Mouse (Mus musculus): Measurements from ENCODE around the gene Brox.

DNA sequence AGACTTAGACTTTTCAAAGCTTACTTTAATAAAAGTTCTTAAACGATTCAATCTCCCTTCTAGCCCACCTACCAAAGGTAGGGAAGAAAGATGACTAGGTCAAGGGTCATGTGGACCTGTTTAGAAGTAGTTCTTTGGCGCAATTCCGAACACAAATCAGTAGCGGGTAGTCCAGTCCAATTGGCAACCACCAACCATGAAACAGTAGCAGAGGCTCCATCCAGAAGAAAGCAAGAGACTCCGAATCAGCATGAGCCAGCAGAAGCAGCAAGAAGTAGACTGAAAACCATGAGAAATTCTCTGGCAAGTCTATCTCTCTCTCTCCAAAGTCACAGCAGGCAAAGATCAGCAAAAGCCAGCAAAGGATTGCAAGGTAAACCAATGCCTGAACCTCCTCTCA lies 60.6 kb downstream of the Brox start:
- TF ChIP-seq POLR2A (IDR thresholded peaks at IDR 0.05; ENCODE audit: low read depth, low read length) (no peak), CTCF (IDR thresholded peaks at IDR 0.05; ENCODE audit: borderline replicate concordance, insufficient read depth, low read length) (no peak)

Measured in embryonic fibroblast, embryonic 13.5 days (primary cell).